Mouse (Mus musculus) stomach, embryonic 16.5 days (tissue): ENCODE data around the gene Chaf1a. TPM values are rescaled to one million over a fixed set of nuclear protein-coding genes. Genes with fewer than 3 reads are reported as not detected.
"Not testable (repeated sequence)": the region's sequence is repeated elsewhere in the genome, so short reads cannot be mapped to it uniquely, and the experiment has no call there.

Experiments used
- ATAC-seq: fragments of 200-750 bp; cut with Nextera tagmentation; 2 replicates; pipeline ENCODE4 v1.8.0; 2017; ENCODE audit warnings: moderate number of reproducible peaks, moderate TSS enrichment; ENCODE audit not compliant: insufficient read depth, low FRiP score
- H3K27ac ChIP-seq: fragments of 300-500 bp; sonication (generic); 2 replicates; pipeline ENCODE4 v1.5.1; 2014; ENCODE audit warnings: low read length
- H3K27me3 ChIP-seq: fragments of 300-500 bp; sonication (generic); 2 replicates; pipeline ENCODE4 v1.6.1; 2014; ENCODE audit warnings: low read length, control low read depth, mixed read lengths; ENCODE audit not compliant: control insufficient read depth, insufficient read depth
- H3K36me3 ChIP-seq: fragments of 300-500 bp; sonication (generic); 2 replicates; pipeline ENCODE4 v1.6.1; 2014; ENCODE audit warnings: low read length; ENCODE audit not compliant: control insufficient read depth, insufficient read depth
- H3K4me1 ChIP-seq: fragments of 300-500 bp; sonication (generic); 2 replicates; pipeline ENCODE4 v1.6.1; 2014; ENCODE audit warnings: low read length, control low read depth, mixed read lengths; ENCODE audit not compliant: control insufficient read depth, insufficient read depth
- H3K4me2 ChIP-seq: fragments of 300-500 bp; sonication (generic); 2 replicates; pipeline ENCODE4 v1.6.1; 2014; ENCODE audit warnings: low read depth, low read length, mixed read lengths
- H3K4me3 ChIP-seq: fragments of 300-500 bp; sonication (generic); replicated peaks from 2 replicates; pipeline ENCODE4 v1.5.1; 2014; ENCODE audit warnings: mild to moderate bottlenecking, low read length
- H3K9ac ChIP-seq: fragments of 300-500 bp; sonication (generic); 2 replicates; pipeline ENCODE4 v1.6.1; 2014; ENCODE audit warnings: low read length
- H3K9me3 ChIP-seq: fragments of 300-500 bp; sonication (generic); replicated peaks from 2 replicates; pipeline ENCODE4 v1.6.1; 2016; ENCODE audit warnings: low read length, control low read depth; ENCODE audit not compliant: control insufficient read depth
- WGBS: fragments of 180-500 bp; shearing (Covaris S2); extraction: QIAGEN DNeasy Blood & Tissue Kit; methylation state at CpG from one replicate; pipeline ENCODE4 v1.1.7; 2014; 5-methylcytosine and 5-hydroxymethylcytosine counted together
- polyA plus RNA-seq: library from polyadenylated mRNA; unstranded; fragments of >200 nt; fragmentation: Nextera tagmentation; extraction: Ambion mirVana; gene quantifications from 2 replicates; pipeline ENCODE4 v1.2.1, GENCODE M21; 2015

Gene Chaf1a
- polyA plus RNA-seq, 1 experiment from 2014 or later, result 17.8 TPM

DNA sequence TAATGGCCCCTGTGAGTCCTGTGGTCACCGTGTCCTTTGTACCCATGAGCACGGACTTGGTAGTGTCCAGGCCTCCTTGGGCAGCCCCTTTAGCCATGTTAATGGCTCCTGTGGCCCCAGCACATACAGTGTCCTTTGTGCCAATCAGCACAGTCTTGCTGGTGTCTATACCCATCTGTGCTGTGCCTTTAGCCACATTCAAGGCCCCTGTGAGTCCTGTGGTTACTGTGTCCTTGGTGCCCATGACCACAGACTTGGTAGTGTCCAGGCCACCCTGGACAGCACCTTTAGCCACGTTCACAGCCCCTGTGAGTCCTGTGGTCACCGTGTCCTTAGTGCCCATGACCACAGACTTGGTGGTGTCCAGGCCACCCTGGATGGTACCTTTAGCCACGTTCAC is 64.6 kb downstream of the Chaf1a start:
- not testable (repeated sequence) for H3K27me3 ChIP-seq, H3K9ac ChIP-seq, ATAC-seq, H3K4me1 ChIP-seq, H3K9me3 ChIP-seq, H3K36me3 ChIP-seq, H3K4me2 ChIP-seq, H3K4me3 ChIP-seq, H3K27ac ChIP-seq
- WGBS, result 100% methylated on average over 2 of the region's 5 CpGs

DNA sequence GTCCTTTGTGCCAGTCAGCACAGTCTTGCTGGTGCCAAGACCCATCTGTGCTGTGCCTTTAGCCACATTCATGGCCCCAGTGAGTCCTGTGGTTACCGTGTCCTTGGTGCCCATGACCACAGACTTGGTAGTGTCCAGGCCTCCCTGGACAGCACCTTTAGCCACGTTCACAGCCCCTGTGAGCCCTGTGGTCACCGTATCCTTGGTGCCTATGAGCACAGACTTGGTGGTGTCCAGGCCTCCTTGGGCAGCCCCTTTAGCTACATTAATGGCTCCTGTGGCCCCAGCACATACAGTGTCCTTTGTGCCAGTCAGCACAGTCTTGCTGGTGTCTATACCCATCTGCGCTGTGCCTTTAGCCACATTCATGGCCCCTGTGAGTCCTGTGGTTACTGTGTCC is 66.2 kb downstream of the Chaf1a start:
- H3K27ac ChIP-seq, H3K9ac ChIP-seq, H3K4me3 ChIP-seq, H3K4me1 ChIP-seq, H3K4me2 ChIP-seq, ATAC-seq, H3K27me3 ChIP-seq, H3K36me3 ChIP-seq, H3K9me3 ChIP-seq: not testable (repeated sequence)
- WGBS, result 96% methylated on average over 4 of the region's 4 CpGs

DNA sequence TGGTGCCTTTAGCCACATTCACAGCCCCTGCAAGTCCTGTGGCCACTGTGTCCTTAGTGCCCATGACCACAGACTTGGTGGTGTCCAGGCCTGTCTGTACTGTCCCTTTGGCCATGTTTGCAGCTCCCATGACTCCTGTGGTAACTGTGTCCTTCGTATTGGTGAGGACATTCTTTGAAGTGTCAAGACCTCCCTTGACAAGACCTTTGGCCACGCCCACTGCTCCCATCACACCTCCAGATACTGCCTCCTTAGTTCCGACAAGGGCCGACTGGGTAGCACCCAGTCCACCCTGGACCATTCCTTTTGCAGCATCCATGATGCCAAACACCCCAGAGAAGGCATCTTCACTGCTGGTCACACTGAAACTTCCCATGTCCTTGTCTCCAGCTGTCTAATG is 66.7 kb downstream of the Chaf1a start:
- Histone ChIP-seq H3K4me1 (no peaks in the 10 kb centered on the region), H3K27ac (no peak overlapping the region), H3K36me3 (no peaks in the 10 kb centered on the region), H3K9ac (no peak overlapping the region), H3K4me3 (no peak overlapping the region), H3K4me2 (no peak overlapping the region), H3K9me3 (no peaks in the 10 kb centered on the region), H3K27me3 (no peaks in the 10 kb centered on the region)
- 74% methylated on average over 4 of the region's 4 CpGs for WGBS
- ATAC-seq, result no peak

DNA sequence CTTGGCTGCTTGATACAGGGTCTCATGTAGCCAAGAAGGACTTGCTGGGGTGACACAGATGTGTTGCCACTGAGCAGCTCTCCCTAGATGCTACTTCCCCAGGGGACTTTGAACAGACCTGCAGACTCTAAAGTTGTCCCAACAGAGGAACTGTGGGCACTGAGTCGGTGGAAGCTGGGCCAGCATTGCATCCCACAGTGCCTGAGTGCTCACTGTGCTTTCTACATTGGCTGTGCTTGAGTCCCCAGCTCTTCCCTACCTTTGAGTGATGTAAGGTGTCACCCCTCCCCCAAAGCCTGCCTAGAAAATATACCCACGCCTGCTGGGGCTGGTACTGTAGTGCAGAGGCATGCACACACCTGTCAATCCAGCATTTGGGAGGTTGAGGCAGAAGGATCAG is 67.5 kb downstream of the Chaf1a start:
- Histone ChIP-seq H3K27me3 (no peaks in the 10 kb centered on the region), H3K36me3 (no peaks in the 10 kb centered on the region), H3K9ac (no peak overlapping the region), H3K4me2 (no peak overlapping the region), H3K27ac (no peak overlapping the region), H3K9me3 (no peaks in the 10 kb centered on the region), H3K4me1 (no peaks in the 10 kb centered on the region), H3K4me3 (no peak overlapping the region)
- no peak for ATAC-seq
- 69% methylated on average over 2 of the region's 2 CpGs for WGBS

DNA sequence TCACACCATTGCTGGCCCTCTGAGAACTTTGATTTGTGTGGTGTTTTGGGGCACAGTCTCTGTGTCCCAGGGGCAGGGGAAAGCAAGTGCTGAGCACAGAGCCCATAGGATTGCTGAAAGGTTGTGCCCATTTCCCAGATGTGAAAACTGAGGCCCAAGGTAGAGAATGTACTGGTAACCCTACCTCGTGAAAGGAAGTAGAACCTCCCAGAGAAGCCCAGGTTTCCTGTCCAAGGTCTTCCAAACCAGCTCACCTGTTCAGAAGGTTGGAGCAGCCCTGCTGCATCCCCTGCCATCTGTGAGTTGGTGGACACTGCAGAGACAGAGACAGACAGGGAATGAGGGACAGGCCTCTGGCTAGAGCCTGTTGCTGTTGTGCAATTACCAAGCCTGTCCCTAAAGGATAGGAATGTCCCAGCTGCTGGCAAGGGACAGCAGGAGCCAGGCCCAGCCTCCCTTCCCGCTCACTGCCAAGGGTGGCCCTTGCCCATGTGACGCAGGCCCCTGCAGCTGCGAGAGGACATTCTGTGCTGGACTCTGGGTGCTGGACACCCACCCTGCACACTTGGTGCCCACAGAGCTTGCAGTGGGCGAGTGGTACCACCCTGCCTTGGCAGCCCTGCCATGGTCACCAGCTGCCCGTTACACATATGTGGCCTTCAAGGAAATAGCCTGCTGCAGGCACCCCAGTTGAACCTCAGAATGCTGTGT is 68.2 kb downstream of the Chaf1a start:
- peak overlapping the region; percentile 26; the same call in 1 of the 2 replicates for H3K9ac ChIP-seq
- H3K27ac ChIP-seq, result no peak overlapping the region
- no peaks in the 10 kb centered on the region for H3K4me1 ChIP-seq
- no peak overlapping the region for H3K4me2 ChIP-seq
- no peak for ATAC-seq
- no peak overlapping the region for H3K4me3 ChIP-seq
- 75% methylated on average over 6 of the region's 6 CpGs for WGBS
- no peaks in the 10 kb centered on the region for H3K27me3 ChIP-seq
- H3K36me3 ChIP-seq, result no peaks in the 10 kb centered on the region
- no peaks in the 10 kb centered on the region for H3K9me3 ChIP-seq

DNA sequence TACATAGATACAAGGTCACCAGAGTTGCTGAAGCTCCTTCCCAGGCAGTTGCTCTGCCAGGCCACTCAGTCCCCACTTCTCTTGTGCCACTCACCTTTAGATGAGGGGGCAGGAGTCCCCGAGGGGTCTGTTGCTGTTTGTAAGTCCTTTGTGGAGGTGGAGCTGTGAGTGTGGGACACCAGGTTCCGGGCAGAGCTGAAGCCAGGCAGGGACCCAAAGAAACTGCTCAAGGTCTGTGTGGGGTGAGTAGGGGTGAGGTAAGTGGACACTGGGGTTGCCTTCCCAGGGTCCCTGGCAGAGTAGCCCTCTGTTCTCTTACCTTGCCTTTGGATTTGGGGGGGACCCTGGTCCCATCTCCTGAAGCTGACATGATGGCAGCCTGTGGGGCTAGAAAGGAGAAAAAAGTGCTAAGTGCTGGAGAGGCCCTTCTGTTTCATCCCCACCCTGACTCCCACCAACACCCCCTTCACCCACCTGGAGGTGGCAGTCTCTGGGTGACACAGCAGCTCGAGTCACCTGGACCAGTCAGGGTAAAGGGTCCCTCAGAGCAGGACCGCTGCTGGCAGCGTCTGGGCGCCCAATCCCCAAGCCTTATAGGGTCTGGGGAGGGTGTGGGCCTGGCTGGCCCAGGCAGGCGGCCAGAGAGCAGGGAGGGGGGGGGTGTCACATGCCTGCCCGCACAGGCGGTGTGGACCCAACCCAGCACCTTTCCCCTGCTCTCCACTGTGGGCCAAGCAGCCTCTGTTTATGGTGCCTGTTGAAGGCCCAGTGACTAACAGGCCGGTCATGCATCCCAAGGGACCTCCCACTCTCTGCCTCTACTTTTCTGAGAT is 69.2 kb downstream of the Chaf1a start, which contains the start of gene Plin4:
TSS of gene Plin4 (minus strand) at position 585 of the 833 bp plus-strand sequence.
- H3K9me3 ChIP-seq, result no peaks in the 10 kb centered on the region
- 56% methylated on average over 10 of the region's 10 CpGs for WGBS
- no peaks in the 10 kb centered on the region for H3K27me3 ChIP-seq
- peak; percentile 52; the same call in 1 of the 2 replicates for ATAC-seq
- no peaks in the 10 kb centered on the region for H3K36me3 ChIP-seq
- peak within 1 kb of the TSS; percentile 26 for H3K9ac ChIP-seq
- H3K4me1 ChIP-seq, result no peaks in the 10 kb centered on the region
- no peak within 1 kb of the TSS for H3K4me2 ChIP-seq
- H3K4me3 ChIP-seq, result no peak within 1 kb of the TSS
- no peak within 1 kb of the TSS; the same call in 1 of the 2 replicates for H3K27ac ChIP-seq

DNA sequence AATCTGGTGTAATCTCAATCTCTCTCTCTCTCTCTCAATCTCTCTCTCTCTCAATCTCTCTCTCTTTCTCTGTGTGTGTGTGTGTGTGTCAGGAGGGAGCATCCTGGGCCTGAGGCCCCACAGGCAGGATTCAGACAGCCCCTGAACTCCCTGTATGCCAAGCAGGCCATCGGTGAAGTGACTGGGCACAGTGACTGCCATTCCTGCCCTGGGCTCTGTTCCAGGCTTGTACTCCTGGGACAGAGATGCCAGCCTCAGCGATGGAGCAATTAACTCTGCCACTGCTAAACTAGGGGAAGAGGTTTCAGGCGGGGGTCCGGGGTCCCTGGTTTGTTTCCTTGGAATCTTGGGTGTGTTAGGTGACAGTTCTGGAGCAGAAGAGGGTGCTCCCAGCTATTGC is 70.3 kb downstream of the Chaf1a start:
- no peak for ATAC-seq
- H3K27me3 ChIP-seq, result no peaks in the 10 kb centered on the region
- H3K9me3 ChIP-seq, result no peaks in the 10 kb centered on the region
- H3K4me2 ChIP-seq, result no peak overlapping the region
- no peak overlapping the region for H3K4me3 ChIP-seq
- H3K27ac ChIP-seq, result no peak overlapping the region
- no peaks in the 10 kb centered on the region for H3K36me3 ChIP-seq
- H3K4me1 ChIP-seq, result no peaks in the 10 kb centered on the region
- H3K9ac ChIP-seq, result no peak overlapping the region
- WGBS, result 62% methylated on average over 4 of the region's 4 CpGs

DNA sequence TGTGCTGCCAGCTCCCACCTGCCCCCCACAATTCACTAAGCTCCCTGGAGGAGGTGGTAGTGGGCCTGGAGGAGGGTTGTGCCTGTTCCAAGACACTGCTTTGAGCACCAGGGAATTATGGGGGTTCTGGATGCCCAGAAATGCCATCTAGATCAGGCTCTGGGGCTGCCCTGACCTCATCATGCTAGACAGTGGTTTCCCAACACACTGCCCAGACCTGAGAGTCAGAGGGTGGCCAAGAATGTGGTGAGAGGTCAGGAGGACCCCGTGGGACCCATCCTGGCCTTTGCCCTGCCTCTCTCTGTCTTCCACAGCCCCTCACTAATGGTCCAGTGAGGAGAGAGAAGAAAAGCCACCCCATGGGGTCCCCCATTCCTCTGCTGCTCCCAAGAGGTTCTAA is 70.8 kb downstream of the Chaf1a start:
- Histone ChIP-seq H3K4me3 (no peak overlapping the region), H3K9me3 (no peaks in the 10 kb centered on the region), H3K9ac (no peak overlapping the region), H3K4me2 (no peak overlapping the region), H3K36me3 (no peaks in the 10 kb centered on the region), H3K27ac (no peak overlapping the region), H3K27me3 (no peaks in the 10 kb centered on the region), H3K4me1 (no peaks in the 10 kb centered on the region)
- ATAC-seq, result no peak
- WGBS, result 52% methylated on average over 1 of the region's 1 CpGs

DNA sequence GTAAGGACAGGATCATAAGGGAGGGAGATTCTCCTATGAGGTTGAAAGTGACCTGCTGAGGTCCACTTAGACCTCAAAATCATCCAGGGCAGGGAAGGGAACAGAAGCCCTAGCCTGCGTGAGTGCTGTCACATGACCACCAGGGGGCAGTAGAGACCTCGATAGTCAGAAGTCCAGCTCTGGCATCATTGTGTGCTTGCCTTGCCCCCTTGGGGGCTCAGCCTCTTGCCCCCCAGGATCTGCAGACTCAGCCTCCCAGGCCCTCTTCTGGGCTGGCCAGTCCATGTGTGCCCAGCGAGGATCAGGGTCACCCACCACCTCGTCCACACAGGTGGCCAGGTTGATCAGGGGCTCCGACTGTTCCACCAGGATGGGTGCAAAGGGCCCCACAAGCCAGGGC is 71.6 kb downstream of the Chaf1a start:
- Histone ChIP-seq H3K4me1 (no peaks in the 10 kb centered on the region; the same call in 1 of the 2 replicates), H3K27ac (no peak overlapping the region), H3K9ac (no peak overlapping the region), H3K27me3 (no peaks in the 10 kb centered on the region), H3K4me3 (no peak overlapping the region), H3K9me3 (no peaks in the 10 kb centered on the region), H3K36me3 (no peaks in the 10 kb centered on the region), H3K4me2 (no peak overlapping the region)
- 44% methylated on average over 5 of the region's 5 CpGs for whole genome bisulfite sequencing
- 0 out of 2 replicates have a peak, but pooled peaks have one; percentile 9 for ATAC-seq
